ENCODE assay signal across 21 mouse cellular contexts in the genomic region with DNA sequence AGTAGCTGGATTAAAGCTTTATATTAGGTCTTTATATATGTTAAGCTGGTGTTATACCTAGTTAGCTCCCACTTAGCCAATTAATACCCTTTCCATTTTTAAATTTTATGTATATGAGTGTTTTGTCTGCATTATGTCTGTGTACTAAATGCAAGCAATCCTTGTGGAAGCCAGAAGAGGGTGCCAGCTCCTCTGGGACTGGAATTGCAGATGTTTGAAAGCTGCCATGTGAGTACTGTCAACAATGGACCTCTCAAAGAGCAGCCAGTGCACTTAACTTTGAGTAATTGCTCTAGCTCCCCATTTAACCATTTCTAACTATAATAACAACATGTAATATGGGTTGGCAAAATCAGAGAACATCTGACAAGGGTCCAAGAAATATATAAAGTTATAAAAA.
DNase-seq lines count a peak whose midpoint lies in the region; ATAC-seq and TF ChIP-seq lines count a peak whose summit lies in the region.
"Had no signal": no experiment of that assay in that cellular context is flagged by ENCODE, and none has a peak within 500 bp of the region (broad histone marks: within the 10 kb centered on the region; RNA-seq: fewer than 3 reads in every experiment).

No protein-coding gene starts in this region.

- no peaks in the 10 kb centered on the region for H3K79me2 ChIP-seq in heart, adult 2 months (replicated peaks; ENCODE audit: control insufficient read depth, insufficient read depth, low read length)

- ATAC-seq in lung, embryonic 15.5 days (ENCODE audit: borderline replicate concordance, extremely low read depth, low FRiP score, low TSS enrichment): peak; percentile 35; the same call in 1 of the 2 replicates
- ATAC-seq in Patski: no peak
- ATAC-seq in stomach, postnatal 0 days (ENCODE audit: low FRiP score, low TSS enrichment): no peak
- ATAC-seq: midbrain, embryonic 13.5 days had no signal

- no peak overlapping the region for H3K4me2 ChIP-seq in lung, embryonic 15.5 days
- no peak overlapping the region for H3K4me2 ChIP-seq in stomach, postnatal 0 days (replicated peaks; ENCODE audit: low read depth)
- H3K4me2 ChIP-seq: embryonic facial prominence, embryonic 15.5 days; heart, embryonic 11.5 days; hindbrain, embryonic 14.5 days; midbrain, embryonic 13.5 days; neural tube, embryonic 15.5 days had no signal

- H3K4me1 ChIP-seq in heart, adult 2 months (ENCODE audit: control insufficient read depth, insufficient read depth, low read length): no peaks in the 10 kb centered on the region; the same call in 1 of the 2 replicates
- H3K4me1 ChIP-seq in lung, embryonic 15.5 days: peaks cover 16% of the 10 kb centered on the region
- no peaks in the 10 kb centered on the region for H3K4me1 ChIP-seq in stomach, postnatal 0 days (replicated peaks; ENCODE audit: control insufficient read depth, insufficient read depth)
- H3K4me1 ChIP-seq: midbrain, embryonic 13.5 days; neural tube, embryonic 15.5 days had no signal

- no peaks in the 10 kb centered on the region for H3K27me3 ChIP-seq in heart, adult 2 months (ENCODE audit: control insufficient read depth, insufficient read depth, low read length)
- H3K27me3 ChIP-seq in lung, embryonic 15.5 days: no peaks in the 10 kb centered on the region
- H3K27me3 ChIP-seq in Patski: no peaks in the 10 kb centered on the region
- H3K27me3 ChIP-seq in stomach, postnatal 0 days (ENCODE audit: control insufficient read depth, insufficient read depth, low read length): no peaks in the 10 kb centered on the region
- H3K27me3 ChIP-seq: embryonic facial prominence, embryonic 15.5 days; midbrain, embryonic 13.5 days; neural tube, embryonic 15.5 days had no signal

- H3K9me3 ChIP-seq in lung, embryonic 15.5 days: no peaks in the 10 kb centered on the region
- no peaks in the 10 kb centered on the region for H3K9me3 ChIP-seq in stomach, postnatal 0 days (ENCODE audit: control insufficient read depth, low read length)
- H3K9me3 ChIP-seq: embryonic facial prominence, embryonic 15.5 days; midbrain, embryonic 13.5 days; neural tube, embryonic 15.5 days had no signal

- CTCF ChIA-PET in Patski (lab: Charles Lee): no interaction called here

- TF ChIP-seq EP300 in heart, adult 2 months (IDR thresholded peaks at IDR 0.05; ENCODE audit: insufficient read depth, low read depth, low read length): no peak
- no peak for TF ChIP-seq EP300 in stomach, postnatal 0 days (optimal IDR thresholded peaks at IDR 0.05)

- DNase-seq in heart, adult 2 months: no peak
- no peak for DNase-seq in heart, adult 18-20 months
- no peak for DNase-seq in lung, postnatal 4 days
- DNase-seq in Patski (ENCODE audit: low read depth, low spot score): no peak
- DNase-seq in stomach, postnatal 0 days (ENCODE audit: low spot score): no peak
- DNase-seq in left cerebral cortex, adult 8-10 months (ENCODE audit: low spot score in 2 of 2): no peak
- DNase-seq: adrenal gland, adult 2 months; cerebellum, adult 18-20 months; gastrocnemius, postnatal 25 days; heart, postnatal 14 days; kidney, adult 11 months; kidney, postnatal 25 days; right cerebral cortex, postnatal 25 days; thymus, postnatal 4 days had no signal

- H3K36me3 ChIP-seq in heart, adult 2 months (ENCODE audit: control insufficient read depth, insufficient read depth, low read length): no peaks in the 10 kb centered on the region
- no peaks in the 10 kb centered on the region for H3K36me3 ChIP-seq in lung, embryonic 15.5 days
- peaks cover 3% of the 10 kb centered on the region; the same call in 1 of the 2 replicates for H3K36me3 ChIP-seq in stomach, postnatal 0 days (ENCODE audit: control insufficient read depth, insufficient read depth, low read length)
- H3K36me3 ChIP-seq: neural tube, embryonic 15.5 days had no signal

- intact Hi-C loops in heart, adult 2 months (cut with DNase I): no loop called here

- peak; percentile 30; the same call in 1 of the 2 replicates for TF ChIP-seq CTCF in heart, adult 2 months (IDR thresholded peaks at IDR 0.05)
- peak; percentile 49 for TF ChIP-seq CTCF in Patski (IDR thresholded peaks at IDR 0.05)
- TF ChIP-seq CTCF in stomach, postnatal 0 days (IDR thresholded peaks at IDR 0.05; ENCODE audit: low read depth): peak; percentile 48

- no peak overlapping the region for H3K4me3 ChIP-seq in heart, adult 2 months
- H3K4me3 ChIP-seq in lung, embryonic 15.5 days: no peak overlapping the region
- no peak overlapping the region for H3K4me3 ChIP-seq in stomach, postnatal 0 days (ENCODE audit: low read depth, low read length)
- H3K4me3 ChIP-seq: embryonic facial prominence, embryonic 15.5 days; midbrain, embryonic 13.5 days; myocyte; neural tube, embryonic 15.5 days had no signal

- no peak overlapping the region for H3K27ac ChIP-seq in heart, adult 2 months
- no peak overlapping the region for H3K27ac ChIP-seq in lung, embryonic 15.5 days
- no peak overlapping the region for H3K27ac ChIP-seq in stomach, postnatal 0 days (replicated peaks)
- H3K27ac ChIP-seq: embryonic facial prominence, embryonic 15.5 days; hindbrain, embryonic 14.5 days; midbrain, embryonic 13.5 days; neural tube, embryonic 15.5 days had no signal

- H3K9ac ChIP-seq in heart, adult 2 months (ENCODE audit: low read depth, low read length): no peak overlapping the region
- H3K9ac ChIP-seq in lung, embryonic 15.5 days: no peak overlapping the region
- H3K9ac ChIP-seq in stomach, postnatal 0 days (ENCODE audit: low read length): no peak overlapping the region
- H3K9ac ChIP-seq: embryonic facial prominence, embryonic 15.5 days; hindbrain, embryonic 14.5 days; midbrain, embryonic 13.5 days; neural tube, embryonic 15.5 days had no signal

- in situ Hi-C loops in Patski (cut with MboI; ENCODE audit: low pct_unique_long_range_greater_than_20kb): no loop called here

- POLR2A ChIA-PET in Patski (lab: Charles Lee): no interaction called here

- TF ChIP-seq POLR2A in heart, adult 2 months (IDR thresholded peaks at IDR 0.05; ENCODE audit: insufficient read depth, low read depth, low read length): no peak
